Mouse (Mus musculus) intestine, embryonic 14.5 days (tissue): Measurements from ENCODE around the gene Kxd1. TPM values are rescaled to one million over a fixed set of nuclear protein-coding genes. Genes with fewer than 3 reads are reported as not detected.
A peak's percentile ranks its signal among the peaks of the same experiment; 100 is the strongest.

Experiments
- ATAC-seq: fragments of 200-750 bp; cut with Nextera tagmentation; replicated peaks from 2 replicates; pipeline ENCODE4 v1.8.0; 2017; ENCODE audit warnings: low read depth, moderate number of reproducible peaks, moderate TSS enrichment, moderate library complexity; ENCODE audit not compliant: low FRiP score, low TSS enrichment
- DNase-seq: peaks from one replicate; pipeline ENCODE4 v3.0.0-alpha.2; 2018; ENCODE audit warnings: low spot score
- H3K27ac ChIP-seq: fragments of 300-500 bp; sonication (generic); 2 replicates; pipeline ENCODE4 v1.5.1; 2014; ENCODE audit warnings: low read depth, mild to moderate bottlenecking, control low read depth
- H3K27me3 ChIP-seq: fragments of 300-500 bp; sonication (generic); replicated peaks from 2 replicates; pipeline ENCODE4 v1.6.1; 2014; ENCODE audit warnings: low read length, control low read depth; ENCODE audit not compliant: control insufficient read depth, insufficient read depth
- H3K36me3 ChIP-seq: fragments of 300-500 bp; sonication (generic); 2 replicates; pipeline ENCODE4 v1.6.1; 2014; ENCODE audit warnings: low read length, control low read depth; ENCODE audit not compliant: control insufficient read depth, insufficient read depth
- H3K4me1 ChIP-seq: fragments of 300-500 bp; sonication (generic); replicated peaks from 2 replicates; pipeline ENCODE4 v1.6.1; 2014; ENCODE audit warnings: low read length, control low read depth, mixed read lengths; ENCODE audit not compliant: control insufficient read depth, insufficient read depth
- H3K4me2 ChIP-seq: fragments of 300-500 bp; sonication (generic); 2 replicates; pipeline ENCODE4 v1.6.1; 2014; ENCODE audit warnings: low read length
- H3K4me3 ChIP-seq: fragments of 300-500 bp; sonication (generic); 2 replicates; pipeline ENCODE4 v1.5.1; 2014; ENCODE audit warnings: low read depth, low read length, control low read depth, mixed read lengths
- H3K9ac ChIP-seq: fragments of 300-500 bp; sonication (generic); 2 replicates; pipeline ENCODE4 v1.6.1; 2014; ENCODE audit warnings: mild to moderate bottlenecking, low read length
- H3K9me3 ChIP-seq: fragments of 300-500 bp; sonication (generic); 2 replicates; pipeline ENCODE4 v1.6.1; 2016; ENCODE audit warnings: low read length, control low read depth; ENCODE audit not compliant: control insufficient read depth
- WGBS: fragments of 180-500 bp; shearing (Covaris S2); extraction: QIAGEN DNeasy Blood & Tissue Kit; methylation state at CpG from one replicate; pipeline ENCODE4 v1.1.7; 2014; 5-methylcytosine and 5-hydroxymethylcytosine counted together
- polyA plus RNA-seq: library from polyadenylated mRNA; unstranded; fragments of >200 nt; fragmentation: Nextera tagmentation; extraction: Ambion mirVana; gene quantifications from 2 replicates; pipeline ENCODE4 v1.2.1, GENCODE M21; 2014

Kxd1 gene
- polyA plus RNA-seq, 1 experiment from 2014 or later = 77.6 TPM

- no peak overlapping the region for H3K27ac ChIP-seq
- H3K9me3 ChIP-seq = no peaks in the 10 kb centered on the region
- ATAC-seq (no peak), DNase-seq (no peak)
- H3K4me1 ChIP-seq = peaks cover 6% of the 10 kb centered on the region; the same call in 1 of the 2 replicates
- no peaks in the 10 kb centered on the region for H3K27me3 ChIP-seq
- no peak overlapping the region for H3K4me3 ChIP-seq
- H3K36me3 ChIP-seq = no peaks in the 10 kb centered on the region
- H3K4me2 ChIP-seq = no peak overlapping the region
- H3K9ac ChIP-seq = no peak overlapping the region
- 85% methylated on average over 6 of the region's 6 CpGs for WGBS
Measured at GRCm38 (mm10) chr8:70563763-70564387, 36.1 kb upstream of the Kxd1 start.

GRCm38 (mm10) chr8:70562802-70563201 is 35.0 kb upstream of the Kxd1 start:
- no peak for ATAC-seq

GRCm38 (mm10) chr8:70561809-70562535 is 34.2 kb upstream of the Kxd1 start:
- DNase-seq (no peak), ATAC-seq (no peak)
- H3K4me3 ChIP-seq = no peak overlapping the region
- H3K27ac ChIP-seq = no peak overlapping the region
- no peak overlapping the region for H3K9ac ChIP-seq
- H3K4me2 ChIP-seq = no peak overlapping the region
- no peaks in the 10 kb centered on the region for H3K9me3 ChIP-seq
- H3K27me3 ChIP-seq = no peaks in the 10 kb centered on the region
- H3K36me3 ChIP-seq = no peaks in the 10 kb centered on the region
- WGBS = 69% methylated on average over 7 of the region's 7 CpGs
- H3K4me1 ChIP-seq = peaks cover 6% of the 10 kb centered on the region; the same call in 1 of the 2 replicates

More at GRCm38 (mm10) chr8:70562802-70563201, 35.0 kb upstream of the Kxd1 start:
- H3K4me1 ChIP-seq = peaks cover 6% of the 10 kb centered on the region; the same call in 1 of the 2 replicates
- no peaks in the 10 kb centered on the region for H3K36me3 ChIP-seq
- no peak for DNase-seq
- no peak overlapping the region for H3K27ac ChIP-seq
- H3K9me3 ChIP-seq = no peaks in the 10 kb centered on the region
- H3K27me3 ChIP-seq = no peaks in the 10 kb centered on the region
- 70% methylated on average over 3 of the region's 3 CpGs for WGBS
- no peak overlapping the region for H3K4me2 ChIP-seq
- no peak overlapping the region for H3K4me3 ChIP-seq
- no peak overlapping the region for H3K9ac ChIP-seq

- WGBS = 47% methylated on average over 4 of the region's 4 CpGs
- ATAC-seq = no peak
- H3K36me3 ChIP-seq = no peaks in the 10 kb centered on the region
- no peak overlapping the region for H3K27ac ChIP-seq
- H3K27me3 ChIP-seq = no peaks in the 10 kb centered on the region
- H3K9ac ChIP-seq = 0 out of 2 replicates have a peak overlapping the region, but pooled peaks have one; percentile 6
- peaks cover 6% of the 10 kb centered on the region; the same call in 1 of the 2 replicates for H3K4me1 ChIP-seq
- H3K4me2 ChIP-seq = no peak overlapping the region
- no peak overlapping the region for H3K4me3 ChIP-seq
- DNase-seq = no peak
- H3K9me3 ChIP-seq = no peaks in the 10 kb centered on the region
Measured at GRCm38 (mm10) chr8:70561357-70561756, 33.6 kb upstream of the Kxd1 start.

GRCm38 (mm10) chr8:70560564-70560963 is 32.8 kb upstream of the Kxd1 start:
- H3K9ac ChIP-seq = no peak overlapping the region
- ATAC-seq = no peak
- H3K36me3 ChIP-seq = no peaks in the 10 kb centered on the region
- 68% methylated on average over 3 of the region's 3 CpGs for WGBS
- H3K27ac ChIP-seq = no peak overlapping the region
- no peak overlapping the region for H3K4me2 ChIP-seq
- H3K27me3 ChIP-seq = no peaks in the 10 kb centered on the region
- no peak for DNase-seq
- H3K9me3 ChIP-seq = no peaks in the 10 kb centered on the region
- H3K4me3 ChIP-seq = no peak overlapping the region
- peaks cover 6% of the 10 kb centered on the region; the same call in 1 of the 2 replicates for H3K4me1 ChIP-seq

- ATAC-seq (0 out of 2 replicates have a peak, but pooled peaks have one; percentile 3), DNase-seq (no peak)
- Histone ChIP-seq H3K9me3 (no peaks in the 10 kb centered on the region), H3K27ac (no peak overlapping the region), H3K27me3 (no peaks in the 10 kb centered on the region), H3K36me3 (no peaks in the 10 kb centered on the region), H3K4me1 (peaks cover 6% of the 10 kb centered on the region; the same call in 1 of the 2 replicates), H3K4me2 (no peak overlapping the region), H3K9ac (no peak overlapping the region), H3K4me3 (no peak overlapping the region)
- 83% methylated on average over 2 of the region's 2 CpGs for WGBS
Measured at GRCm38 (mm10) chr8:70560096-70560495, 32.3 kb upstream of the Kxd1 start.

- DNase-seq = no peak
Measured at GRCm38 (mm10) chr8:70558983-70559382, 31.2 kb upstream of the Kxd1 start.

GRCm38 (mm10) chr8:70558334-70558733 is 30.6 kb upstream of the Kxd1 start:
- 68% methylated on average over 4 of the region's 4 CpGs for WGBS
- no peak overlapping the region for H3K27ac ChIP-seq

More at GRCm38 (mm10) chr8:70558983-70559382, 31.2 kb upstream of the Kxd1 start:
- H3K9me3 ChIP-seq = no peaks in the 10 kb centered on the region
- no peak overlapping the region for H3K9ac ChIP-seq
- peaks cover 7% of the 10 kb centered on the region for H3K4me1 ChIP-seq
- no peaks in the 10 kb centered on the region for H3K27me3 ChIP-seq
- no peak overlapping the region for H3K27ac ChIP-seq
- H3K36me3 ChIP-seq = no peaks in the 10 kb centered on the region
- no peak overlapping the region for H3K4me3 ChIP-seq
- ATAC-seq = no peak
- H3K4me2 ChIP-seq = no peak overlapping the region
- 76% methylated on average over 3 of the region's 3 CpGs for WGBS

More at GRCm38 (mm10) chr8:70558334-70558733, 30.6 kb upstream of the Kxd1 start:
- no peaks in the 10 kb centered on the region for H3K27me3 ChIP-seq
- H3K4me3 ChIP-seq = no peak overlapping the region
- H3K9me3 ChIP-seq = no peaks in the 10 kb centered on the region
- peaks cover 12% of the 10 kb centered on the region for H3K4me1 ChIP-seq
- ATAC-seq (no peak), DNase-seq (no peak)
- no peak overlapping the region for H3K4me2 ChIP-seq
- H3K9ac ChIP-seq = no peak overlapping the region
- H3K36me3 ChIP-seq = no peaks in the 10 kb centered on the region
